Mouse (Mus musculus) adipocyte (in vitro differentiated cells): Measurements from ENCODE around the gene Hist1h2ba.

Source experiments
- DNase-seq: peaks from one replicate; pipeline ENCODE4 v3.0.0-alpha.2; 2016; ENCODE audit warnings: low spot score

Gene Hist1h2ba

GRCm38 (mm10) chr13:23933421-23934210 is at the start of gene Hist1h2ba:
TSS of gene Hist1h2ba (minus strand) at chr13:23934156.
- no peak for DNase-seq

- no peak for DNase-seq
Measured at GRCm38 (mm10) chr13:23972271-23972670, 38.3 kb upstream of the Hist1h2ba start.

- DNase-seq = no peak
Measured at GRCm38 (mm10) chr13:23971870-23972269, 37.9 kb upstream of the Hist1h2ba start.

GRCm38 (mm10) chr13:23964909-23965308 is 31.0 kb upstream of the Hist1h2ba start:
- DNase-seq = no peak

GRCm38 (mm10) chr13:23959776-23960175 is 25.8 kb upstream of the Hist1h2ba start:
- DNase-seq = no peak

GRCm38 (mm10) chr13:23950928-23951327 is 17.0 kb upstream of the Hist1h2ba start:
- no peak for DNase-seq

- DNase-seq = no peak
Measured at GRCm38 (mm10) chr13:23949484-23950246, 15.7 kb upstream of the Hist1h2ba start.

GRCm38 (mm10) chr13:23946254-23946653 is 12.3 kb upstream of the Hist1h2ba start:
- DNase-seq = no peak

GRCm38 (mm10) chr13:23942861-23943260 is 8.9 kb upstream of the Hist1h2ba start:
- DNase-seq = no peak

GRCm38 (mm10) chr13:23940291-23940690 is 6.3 kb upstream of the Hist1h2ba start:
- DNase-seq = peak; percentile 13

- no peak for DNase-seq
Measured at GRCm38 (mm10) chr13:23938699-23939098, 4.7 kb upstream of the Hist1h2ba start.

GRCm38 (mm10) chr13:23934211-23934520 is 210 bp upstream of the Hist1h2ba start, which contains the start of gene Hist1h2aa:
TSS of gene Hist1h2aa (plus strand) at chr13:23934462.
- no peak for DNase-seq

- no peak for DNase-seq
Measured at GRCm38 (mm10) chr13:23930904-23931303, 3.1 kb downstream of the Hist1h2ba start.

GRCm38 (mm10) chr13:23930461-23930860 is 3.5 kb downstream of the Hist1h2ba start:
- DNase-seq = no peak

- DNase-seq = peak; percentile 10
Measured at GRCm38 (mm10) chr13:23928637-23929036, 5.3 kb downstream of the Hist1h2ba start.

- no peak for DNase-seq
Measured at GRCm38 (mm10) chr13:23925792-23926191, 8.2 kb downstream of the Hist1h2ba start.

GRCm38 (mm10) chr13:23917674-23918073 is 16.3 kb downstream of the Hist1h2ba start:
- no peak for DNase-seq

GRCm38 (mm10) chr13:23916132-23916531 is 17.8 kb downstream of the Hist1h2ba start:
- DNase-seq = no peak

- DNase-seq = no peak
Measured at GRCm38 (mm10) chr13:23914376-23915167, 19.4 kb downstream of the Hist1h2ba start, which contains the start of gene Slc17a4. TSS of gene Slc17a4 (minus strand) at chr13:23915009.

GRCm38 (mm10) chr13:23913791-23914306 is 20.1 kb downstream of the Hist1h2ba start:
- DNase-seq = no peak

- DNase-seq = no peak
Measured at GRCm38 (mm10) chr13:23911335-23911734, 22.6 kb downstream of the Hist1h2ba start.

GRCm38 (mm10) chr13:23910121-23910520 is 23.8 kb downstream of the Hist1h2ba start:
- DNase-seq = no peak
